Mouse (Mus musculus): ENCODE data around the gene Ficd.

DNA sequence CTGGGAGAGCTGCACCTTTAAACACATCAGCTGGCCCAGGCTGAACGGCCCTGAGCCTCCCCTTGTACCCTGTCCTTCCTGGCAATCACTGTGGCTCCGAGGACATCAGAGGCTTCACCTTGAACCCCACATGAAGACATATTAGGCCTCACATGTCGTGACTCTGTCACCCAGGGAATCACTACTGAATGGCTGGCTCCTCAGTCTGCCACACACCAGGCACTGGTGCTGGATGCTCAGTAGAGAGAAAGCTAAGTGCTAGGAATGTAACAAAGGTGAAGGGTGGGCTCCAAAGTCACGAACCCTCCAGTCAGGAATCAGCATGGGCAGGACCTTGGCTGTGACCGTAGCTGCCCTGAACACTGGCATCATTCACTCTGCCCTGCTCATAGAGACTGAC is 44.0 kb downstream of the Ficd start:
- no peak for TF ChIP-seq HCFC1 (IDR thresholded peaks at IDR 0.05; ENCODE audit: borderline replicate concordance, insufficient read depth, low read length)
- TF ChIP-seq ZC3H11A (IDR thresholded peaks at IDR 0.05; ENCODE audit: borderline replicate concordance, low read depth, low read length): no peak
- no peak for TF ChIP-seq CHD2 (IDR thresholded peaks at IDR 0.05; ENCODE audit: low read depth, low read length)
- no peak for TF ChIP-seq MAFK (IDR thresholded peaks at IDR 0.05; ENCODE audit: insufficient read depth, low read depth, low read length)

Data from ES-E14 (cell line).